Comparison of ENCODE assay signal across 27 mouse cellular contexts in the genomic region with DNA sequence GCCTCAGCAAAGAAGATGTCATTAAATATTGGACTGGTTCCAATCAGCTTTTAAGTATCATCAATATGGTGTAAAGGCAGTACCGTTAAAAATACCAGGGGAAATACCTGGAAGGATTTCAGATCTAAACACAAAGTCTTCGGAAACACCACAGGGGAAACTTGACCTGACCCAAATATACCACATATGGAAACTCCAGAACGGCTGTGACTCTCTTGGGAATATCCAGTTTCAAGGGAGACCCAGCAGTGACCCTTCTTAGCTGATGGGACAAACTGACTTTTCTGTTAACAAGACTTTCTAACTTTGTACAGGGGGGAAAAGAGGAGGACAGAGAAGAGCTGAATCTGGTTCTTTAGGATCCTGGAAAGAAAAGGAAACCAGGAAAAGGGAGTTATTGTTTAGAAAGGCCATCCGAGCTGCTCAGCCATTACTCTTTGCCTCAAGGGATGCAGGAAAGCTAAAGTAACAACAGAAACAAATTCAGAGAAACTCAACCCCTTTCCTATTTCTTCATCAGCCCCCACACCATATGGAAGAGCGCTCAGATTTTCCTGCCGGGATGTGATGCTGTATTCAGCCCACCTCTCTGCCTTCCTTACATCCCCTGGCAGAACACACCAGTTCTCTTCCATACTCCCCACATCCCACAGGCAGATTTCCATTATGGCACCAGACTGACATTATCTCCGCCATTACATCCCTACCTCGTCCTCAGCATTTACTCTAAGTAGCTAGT. TPM values are rescaled to one million over a fixed set of nuclear protein-coding genes. Genes with fewer than 3 reads are reported as not detected.
DNase-seq lines count a peak whose midpoint lies in the region; ATAC-seq and TF ChIP-seq lines count a peak whose summit lies in the region.
"Had no signal": no experiment of that assay in that cellular context is flagged by ENCODE, and none has a peak within 500 bp of the region (broad histone marks: within the 10 kb centered on the region; RNA-seq: fewer than 3 reads in every experiment).

No protein-coding gene starts in this region.

- H3K27ac ChIP-seq in left cerebral cortex, adult 2 months = peak overlapping the region; percentile 59
- H3K27ac ChIP-seq in embryonic facial prominence, embryonic 14.5 days (replicated peaks; ENCODE audit: low read depth, low read length) = no peak overlapping the region
- H3K27ac ChIP-seq: forebrain, embryonic 13.5 days; heart, embryonic 13.5 days; hindbrain, postnatal 0 days; macrophage; stomach, embryonic 15.5 days had no signal

- no peaks in the 10 kb centered on the region for H3K27me3 ChIP-seq in embryonic facial prominence, embryonic 14.5 days (replicated peaks; ENCODE audit: control insufficient read depth, insufficient read depth, low read length)
- H3K27me3 ChIP-seq: forebrain, embryonic 13.5 days; stomach, embryonic 15.5 days had no signal

- intact Hi-C loops in left cerebral cortex, adult 2 months (cut with DNase I) = no loop called here
- intact Hi-C loops in left cerebral cortex, postnatal 14 days (cut with DNase I) = no loop called here

- TF ChIP-seq CTCF in left cerebral cortex, adult 2 months (IDR thresholded peaks at IDR 0.05) = no peak

- H3K4me2 ChIP-seq in embryonic facial prominence, embryonic 14.5 days (ENCODE audit: low read depth, low read length) = no peak overlapping the region
- H3K4me2 ChIP-seq: forebrain, embryonic 13.5 days; heart, embryonic 13.5 days; stomach, embryonic 15.5 days had no signal

- H3K9ac ChIP-seq in embryonic facial prominence, embryonic 14.5 days (ENCODE audit: low read depth, low read length) = no peak overlapping the region
- H3K9ac ChIP-seq: forebrain, embryonic 13.5 days; heart, embryonic 13.5 days; stomach, embryonic 15.5 days had no signal

- H3K4me1 ChIP-seq in embryonic facial prominence, embryonic 14.5 days (ENCODE audit: control insufficient read depth, insufficient read depth, low read length) = peaks cover 6% of the 10 kb centered on the region; the same call in 1 of the 2 replicates

- peak; percentile 34 for ATAC-seq in embryonic facial prominence, embryonic 14.5 days (ENCODE audit: low read depth)
- ATAC-seq in CD4-positive, CD25-positive, alpha-beta regulatory T cell, adult 4 months = no peak
- ATAC-seq: forebrain, embryonic 13.5 days; hindbrain, postnatal 0 days; intestine, embryonic 16.5 days; lung, postnatal 0 days had no signal

- WGBS in embryonic facial prominence, embryonic 14.5 days = 40% methylated on average over 8 of the region's 8 CpGs

- no peak overlapping the region for H3K4me3 ChIP-seq in left cerebral cortex, adult 2 months
- H3K4me3 ChIP-seq in embryonic facial prominence, embryonic 14.5 days (ENCODE audit: low read depth, low read length) = no peak overlapping the region
- H3K4me3 ChIP-seq: forebrain, embryonic 13.5 days; heart, embryonic 13.5 days; stomach, embryonic 15.5 days had no signal

- H3K36me3 ChIP-seq in embryonic facial prominence, embryonic 14.5 days (ENCODE audit: control insufficient read depth, insufficient read depth, low read length) = peaks cover 14% of the 10 kb centered on the region

- peak; percentile 26 for DNase-seq in frontal cortex, postnatal 36 days (ENCODE audit: low spot score in 2 of 2)
- no peak for DNase-seq in frontal cortex, postnatal 14 days (ENCODE audit: low spot score in 2 of 2)
- DNase-seq in left cerebral cortex, adult 2 months (ENCODE audit: extremely low spot score in 1 of 2, low spot score in 2 of 2) = no peak
- no peak for DNase-seq in left cerebral cortex, postnatal 14 days (ENCODE audit: low spot score in 2 of 2)
- DNase-seq in brain, adult 2 months (ENCODE audit: low read depth, low spot score) = peak; percentile 69
- DNase-seq in embryonic facial prominence, embryonic 14.5 days (ENCODE audit: low spot score) = peak; percentile 53
- DNase-seq: adrenal gland, adult 2 months; cerebellum, adult 11-12 months; cerebellum, postnatal 10 days; gastrocnemius, postnatal 14 days; heart, adult 18-20 months; heart, postnatal 14 days; kidney, postnatal 36 days; left cerebral cortex, postnatal 4 days had no signal

- H3K9me3 ChIP-seq in embryonic facial prominence, embryonic 14.5 days (ENCODE audit: control insufficient read depth, low read length) = no peaks in the 10 kb centered on the region
- H3K9me3 ChIP-seq: forebrain, embryonic 13.5 days; stomach, embryonic 15.5 days had no signal

RNA-seq across cellular contexts. Expression of a gene that starts 1.8 kb away (rescaled TPM):
- total RNA-seq in left cerebral cortex, adult 2 months (2021) = 10 to 100 TPM; 30.1 to 34.1 TPM
- 10 to 100 TPM; 36.1 to 38.0 TPM for total RNA-seq in left cerebral cortex, postnatal 14 days (2021)
- 63.3 and 65.6 TPM in 2 replicates for polyA plus RNA-seq in embryonic facial prominence, embryonic 14.5 days (2014; fragmentation: Nextera tagmentation; extraction: Ambion mirVana)
- polyA plus RNA-seq in CD4-positive, CD25-positive, alpha-beta regulatory T cell, adult 4 months (2017; shearing (Covaris generic)) = 10 to 100 TPM; 88.0 to 91.9 TPM

RNA-seq across cellular contexts. Expression of a gene that starts 17.6 kb away (rescaled TPM):
- not detected for total RNA-seq in left cerebral cortex, adult 2 months (2021)
- not detected for total RNA-seq in left cerebral cortex, postnatal 14 days (2021)
- 0.14 and 0.22 TPM in 2 replicates for polyA plus RNA-seq in embryonic facial prominence, embryonic 14.5 days (2014; fragmentation: Nextera tagmentation; extraction: Ambion mirVana)
- not detected for polyA plus RNA-seq in CD4-positive, CD25-positive, alpha-beta regulatory T cell, adult 4 months (2017; shearing (Covaris generic))
- total RNA-seq: left cerebral cortex, adult 18-20 months; left cerebral cortex, postnatal 4 days; liver, adult 2 months had no signal
- polyA plus RNA-seq: forebrain, embryonic 13.5 days; heart, embryonic 13.5 days; hindbrain, embryonic 11.5 days; intestine, embryonic 16.5 days; liver, adult 2 months; liver, embryonic 16.5 days; lung, postnatal 0 days; macrophage; neural tube, embryonic 14.5 days; stomach, embryonic 15.5 days had no signal

RNA-seq across cellular contexts. Expression of a gene that starts 37.9 kb away (rescaled TPM):
- 10 to 100 TPM; 10.7 to 12.1 TPM for total RNA-seq in left cerebral cortex, adult 2 months (2021)
- 10 to 100 TPM; 10.3 to 11.7 TPM for total RNA-seq in left cerebral cortex, postnatal 14 days (2021)
- polyA plus RNA-seq in embryonic facial prominence, embryonic 14.5 days (2014; fragmentation: Nextera tagmentation; extraction: Ambion mirVana) = 77.7 and 81.6 TPM in 2 replicates
- polyA plus RNA-seq in CD4-positive, CD25-positive, alpha-beta regulatory T cell, adult 4 months (2017; shearing (Covaris generic)) = 10 to 100 TPM; 29.2 to 41.5 TPM

RNA-seq across cellular contexts. Expression of a gene that starts 37.9 kb away (rescaled TPM):
- total RNA-seq in left cerebral cortex, adult 2 months (2021) = 10 to 100 TPM; 21.1 to 22.9 TPM
- 10 to 100 TPM; 16.2 to 18.8 TPM for total RNA-seq in left cerebral cortex, postnatal 14 days (2021)
- polyA plus RNA-seq in embryonic facial prominence, embryonic 14.5 days (2014; fragmentation: Nextera tagmentation; extraction: Ambion mirVana) = 10.3 and 11.9 TPM in 2 replicates
- 10 to 100 TPM; 12.3 to 28.2 TPM for polyA plus RNA-seq in CD4-positive, CD25-positive, alpha-beta regulatory T cell, adult 4 months (2017; shearing (Covaris generic))

Comparison
In these comparisons a context has a peak if more than half of its experiments do, and no peak if none do; other contexts are left out.
1. DNase-seq: peak in frontal cortex, postnatal 36 days (2 of 2), brain, adult 2 months (single experiment) and embryonic facial prominence, embryonic 14.5 days (single experiment); none in frontal cortex, postnatal 14 days (0 of 2), left cerebral cortex, adult 2 months (0 of 2) and left cerebral cortex, postnatal 14 days (0 of 2).